18 mouse cellular contexts compared by ENCODE assay signal in genomic region chr1:169953106-169953505, GRCm38 (mm10). TPM values are rescaled to one million over a fixed set of nuclear protein-coding genes. Genes with fewer than 3 reads are reported as not detected.
DNase-seq lines count a peak whose midpoint lies in the region; TF ChIP-seq lines count a peak whose summit lies in the region.
"Had no signal": no experiment of that assay in that cellular context is flagged by ENCODE, and none has a peak within 500 bp of the region (broad histone marks: within the 10 kb centered on the region; RNA-seq: fewer than 3 reads in every experiment).

No protein-coding gene starts in this region.

- peak in 1 of 2 experiments; percentile 20 for DNase-seq in cerebellum, adult 2 months
- DNase-seq in cerebellum, adult 8-10 months, result no peak
- DNase-seq in cerebellum, postnatal 14 days, result peak; percentile 58 to 65
- no peak for DNase-seq in cerebellum, adult 9-10 months
- peak; percentile 29 for DNase-seq in left cerebral cortex, postnatal 4 days
- no peak for DNase-seq in left cerebral cortex, adult 9 months (ENCODE audit: low spot score in 2 of 2)
- DNase-seq: adrenal gland, adult 2 months; adrenal gland, postnatal 10 days; adrenal gland, postnatal 25 days; embryo, embryonic 11 days had no signal

- H3K4me3 ChIP-seq in cerebellum, adult 2 months (replicated peaks; ENCODE audit: insufficient read depth, low read depth, low read length), result peak overlapping the region; percentile 51
- H3K4me3 ChIP-seq: embryonic facial prominence, embryonic 13.5 days; embryonic facial prominence, embryonic 15.5 days; erythroblast, embryonic 14.5 days; forebrain, embryonic 10.5 days; forebrain, embryonic 12.5 days had no signal

- no peak for TF ChIP-seq POLR2A in cerebellum, adult 2 months (IDR thresholded peaks at IDR 0.05; ENCODE audit: borderline replicate concordance, insufficient read depth, low read length)

- no peak overlapping the region for H3K27ac ChIP-seq in cerebellum, adult 2 months (ENCODE audit: insufficient read depth, low read length)
- H3K27ac ChIP-seq: embryonic facial prominence, embryonic 13.5 days; embryonic facial prominence, embryonic 15.5 days; forebrain, embryonic 10.5 days; forebrain, embryonic 12.5 days had no signal

- H3K4me1 ChIP-seq in cerebellum, adult 2 months (ENCODE audit: control insufficient read depth, insufficient read depth, low read length), result no peaks in the 10 kb centered on the region; the same call in 1 of the 2 replicates
- H3K4me1 ChIP-seq: forebrain, embryonic 10.5 days; forebrain, embryonic 12.5 days had no signal

- H3K27me3 ChIP-seq in cerebellum, adult 2 months (ENCODE audit: control insufficient read depth, insufficient read depth, low read length), result no peaks in the 10 kb centered on the region
- H3K27me3 ChIP-seq: embryonic facial prominence, embryonic 13.5 days; embryonic facial prominence, embryonic 15.5 days; forebrain, embryonic 12.5 days had no signal

- intact Hi-C loops in left cerebral cortex, postnatal 4 days (cut with DNase I), result no loop called here

- no peak for TF ChIP-seq CTCF in cerebellum, adult 2 months (IDR thresholded peaks at IDR 0.05; ENCODE audit: borderline replicate concordance, insufficient read depth, low read depth, low read length)

- WGBS in cerebellum, adult 2 months, result 29% methylated on average over 10 of the region's 10 CpGs

RNA-seq across cellular contexts. Expression of gene Hsd17b7, which starts 15.9 kb away (rescaled TPM):
- 14.4 and 15.8 TPM in 2 replicates for polyA plus RNA-seq in cerebellum, adult 2 months (2012; rRNA removed)
- 10 to 100 TPM; 25.3 to 26.9 TPM for total RNA-seq in left cerebral cortex, postnatal 4 days (2021)

RNA-seq across cellular contexts. Expression of gene Ccdc190, which starts 24.7 kb away (rescaled TPM):
- polyA plus RNA-seq in cerebellum, adult 2 months (2012; rRNA removed), result 37.7 and 41.1 TPM in 2 replicates
- total RNA-seq in left cerebral cortex, postnatal 4 days (2021), result 1 to 10 TPM; 5.8 to 6.3 TPM
- total RNA-seq: adrenal gland, postnatal 10 days; common myeloid progenitor, adult 5-6 weeks; MEL had no signal
- polyA plus RNA-seq: adrenal gland, adult 2 months; C2C12; embryonic facial prominence, embryonic 13.5 days; erythroblast, embryonic 14.5 days had no signal

Comparison
In these comparisons a context has a peak if more than half of its experiments do, and no peak if none do; other contexts are left out.
1. DNase-seq: peak in cerebellum, postnatal 14 days (2 of 2) and left cerebral cortex, postnatal 4 days (single experiment); none in cerebellum, adult 8-10 months (single experiment), cerebellum, adult 9-10 months (single experiment) and left cerebral cortex, adult 9 months (0 of 2).